Mouse (Mus musculus) gastrocnemius, postnatal 36 days (tissue): Measurements from ENCODE around the gene Axdnd1. TPM values are rescaled to one million over a fixed set of nuclear protein-coding genes. Genes with fewer than 3 reads are reported as not detected.

Experiments
- total RNA-seq, 2 experiments: library from RNA; stranded (reverse); gene quantifications; 2 replicates each; pipeline ENCODE4 v1.2.3; 2021

The Axdnd1 gene
- total RNA-seq, 2 experiments from 2014 or later, result 0.28 TPM; not detected in 1

Other genes with a start within 250 kb of the Axdnd1 start
- not detected for gene Fam163a, start 216.1 kb downstream of the Axdnd1 start, total RNA-seq
- gene Tdrd5, start 117.5 kb downstream of the Axdnd1 start, total RNA-seq, result under 1 TPM in 1 of 2 experiments, not detected in 1; 0.10 TPM
- gene Nphs2, start 110.4 kb downstream of the Axdnd1 start, total RNA-seq, result not detected
- 100 to 1,000 TPM; 315 to 385 TPM for gene Gm2000, start 55.1 kb downstream of the Axdnd1 start, total RNA-seq
- gene Soat1, start 53.2 kb upstream of the Axdnd1 start, total RNA-seq, result 1 to 10 TPM; 4.0 to 5.6 TPM
- gene Gm10031, start 102.9 kb upstream of the Axdnd1 start, total RNA-seq, result 10 to 100 TPM; 36.7 to 40.4 TPM
- gene Abl2, start 137.6 kb upstream of the Axdnd1 start, total RNA-seq, result 10 to 100 TPM; 16.2 to 16.9 TPM